Mouse (Mus musculus): ENCODE results near the gene Cerkl.

Gene Cerkl

DNA sequence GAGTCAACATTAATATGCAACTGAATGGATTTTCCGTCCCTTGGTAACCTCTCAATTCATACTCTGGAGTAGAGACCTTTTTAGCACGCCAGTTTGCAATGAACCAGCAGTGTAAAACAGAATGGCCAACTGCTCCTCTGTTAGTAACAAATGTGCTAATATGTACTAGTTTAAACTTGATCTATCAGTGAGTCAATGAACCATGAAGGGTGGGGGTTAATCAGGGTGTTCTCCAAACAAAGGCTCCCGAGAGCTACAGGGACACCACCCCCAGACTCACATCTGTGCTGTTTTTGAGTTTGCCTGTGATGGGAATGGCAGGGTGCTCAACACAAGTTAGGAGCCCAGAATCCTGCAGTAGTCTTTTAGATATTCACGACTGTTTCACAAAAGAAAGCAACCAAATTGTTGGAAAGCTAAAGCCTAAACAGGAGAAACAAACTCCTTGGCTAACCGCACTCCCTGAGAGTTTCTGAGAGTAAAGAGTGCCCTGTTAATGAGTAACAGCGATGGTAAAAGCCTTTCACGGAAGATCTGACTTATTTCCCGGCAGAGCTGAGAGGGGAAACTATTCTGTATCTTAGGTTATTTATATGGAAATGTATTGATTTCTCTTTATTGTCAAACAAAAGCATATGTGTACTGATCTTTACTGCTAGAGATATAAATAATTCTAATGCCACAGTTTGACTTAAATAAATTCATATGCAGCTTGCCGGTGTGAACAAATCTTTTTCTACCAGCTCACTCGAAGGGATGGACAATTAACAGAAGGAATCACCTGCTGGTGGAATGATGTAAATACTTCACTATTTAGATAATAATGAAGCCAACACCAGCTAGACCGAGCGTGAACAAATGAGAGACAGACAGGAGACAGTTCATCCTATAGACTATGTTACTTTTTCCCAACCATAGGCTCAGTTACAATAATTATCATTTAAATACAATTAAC is 77.2 kb downstream of the Cerkl start:
- no peak for ATAC-seq (ENCODE audit: insufficient number of reproducible peaks, low FRiP score, low TSS enrichment)

DNA sequence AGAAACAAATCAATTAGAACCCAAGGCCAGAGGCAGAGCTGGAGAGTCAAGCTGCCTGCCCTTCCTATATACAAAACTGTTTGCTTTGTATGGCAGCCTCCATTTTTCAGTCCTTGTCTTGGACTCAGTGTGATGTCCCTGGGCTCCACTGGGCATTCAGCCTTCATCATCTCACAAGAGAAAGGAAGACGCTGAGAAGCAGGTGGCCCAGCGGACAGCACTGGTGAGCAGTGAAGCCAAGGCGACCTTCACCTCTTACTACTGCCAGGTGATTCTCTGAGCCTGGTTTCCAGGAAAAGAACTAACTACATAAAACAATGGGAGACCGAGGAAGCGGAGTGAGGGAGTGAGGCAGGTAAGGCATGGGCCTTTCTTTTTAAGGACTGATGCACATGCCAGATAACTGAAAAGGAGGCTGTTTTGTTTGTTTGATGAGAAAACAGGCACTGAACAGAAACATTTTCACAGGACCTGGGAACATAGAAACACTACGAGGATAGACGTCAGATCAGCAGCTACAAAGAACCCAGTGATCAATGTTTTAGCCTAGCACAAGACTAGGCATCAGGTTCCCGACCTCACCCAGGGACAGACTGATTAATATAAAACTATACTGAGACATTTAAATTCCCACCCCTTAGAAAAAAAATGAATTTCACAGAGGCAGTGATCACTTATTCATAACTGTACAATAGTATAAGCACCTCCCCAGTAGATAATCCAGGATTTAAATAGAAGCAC is 78.1 kb downstream of the Cerkl start:
- peak; percentile 75 for ATAC-seq (ENCODE audit: insufficient number of reproducible peaks, low FRiP score, low TSS enrichment)

DNA sequence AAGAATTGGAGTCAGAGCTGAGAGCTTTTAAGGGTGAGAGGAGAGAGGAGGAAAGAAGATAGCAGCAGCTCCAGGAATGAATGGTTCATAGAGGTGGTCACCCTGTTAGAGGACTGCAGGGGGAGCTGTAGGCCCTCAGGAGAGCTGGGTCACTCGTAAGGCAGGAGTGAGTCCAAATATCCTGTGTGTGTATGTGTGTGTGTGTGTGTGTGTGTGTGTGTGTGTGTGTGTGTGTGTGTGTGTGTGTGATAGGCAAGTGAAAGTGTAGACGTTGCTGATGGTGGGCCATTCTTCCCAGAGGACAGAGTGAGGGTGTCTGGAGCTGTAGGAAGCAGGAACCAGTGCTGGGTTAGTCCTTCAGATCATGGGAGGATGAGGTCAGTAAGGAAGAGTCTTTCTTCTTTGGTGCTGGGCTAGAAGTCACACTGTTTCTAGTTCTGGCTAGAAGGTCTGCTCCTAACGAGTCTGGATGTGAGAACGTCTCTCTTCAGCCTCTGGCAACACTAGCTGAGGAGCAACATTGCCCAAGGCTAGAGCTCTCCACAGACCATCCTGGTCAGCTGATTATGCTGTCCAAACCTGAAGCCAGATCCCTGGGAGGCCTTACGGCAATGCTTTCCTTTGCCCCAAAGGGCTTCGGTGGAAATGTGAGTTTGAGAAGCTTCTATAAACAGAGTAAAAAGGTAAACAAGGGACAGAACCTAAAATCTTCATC is 83.9 kb downstream of the Cerkl start:
- ATAC-seq (ENCODE audit: insufficient number of reproducible peaks, low FRiP score, low TSS enrichment), result peak; percentile 84

- ATAC-seq (ENCODE audit: insufficient number of reproducible peaks, low FRiP score, low TSS enrichment), result no peak
Observed at GRCm38 (mm10) chr2:79372154-79372467, 84.5 kb downstream of the Cerkl start.

- no peak for ATAC-seq (ENCODE audit: insufficient number of reproducible peaks, low FRiP score, low TSS enrichment)
Observed at GRCm38 (mm10) chr2:79371326-79372153, 85.0 kb downstream of the Cerkl start.

- no peak for ATAC-seq (ENCODE audit: insufficient number of reproducible peaks, low FRiP score, low TSS enrichment)
Observed at GRCm38 (mm10) chr2:79370711-79371312, 85.8 kb downstream of the Cerkl start.

GRCm38 (mm10) chr2:79369905-79370304 is 86.7 kb downstream of the Cerkl start:
- no peak for ATAC-seq (ENCODE audit: insufficient number of reproducible peaks, low FRiP score, low TSS enrichment)

- no peak for ATAC-seq (ENCODE audit: insufficient number of reproducible peaks, low FRiP score, low TSS enrichment)
Observed at GRCm38 (mm10) chr2:79369061-79369524, 87.5 kb downstream of the Cerkl start.

GRCm38 (mm10) chr2:79368661-79369060 is 87.9 kb downstream of the Cerkl start:
- ATAC-seq (ENCODE audit: insufficient number of reproducible peaks, low FRiP score, low TSS enrichment), result no peak

DNA sequence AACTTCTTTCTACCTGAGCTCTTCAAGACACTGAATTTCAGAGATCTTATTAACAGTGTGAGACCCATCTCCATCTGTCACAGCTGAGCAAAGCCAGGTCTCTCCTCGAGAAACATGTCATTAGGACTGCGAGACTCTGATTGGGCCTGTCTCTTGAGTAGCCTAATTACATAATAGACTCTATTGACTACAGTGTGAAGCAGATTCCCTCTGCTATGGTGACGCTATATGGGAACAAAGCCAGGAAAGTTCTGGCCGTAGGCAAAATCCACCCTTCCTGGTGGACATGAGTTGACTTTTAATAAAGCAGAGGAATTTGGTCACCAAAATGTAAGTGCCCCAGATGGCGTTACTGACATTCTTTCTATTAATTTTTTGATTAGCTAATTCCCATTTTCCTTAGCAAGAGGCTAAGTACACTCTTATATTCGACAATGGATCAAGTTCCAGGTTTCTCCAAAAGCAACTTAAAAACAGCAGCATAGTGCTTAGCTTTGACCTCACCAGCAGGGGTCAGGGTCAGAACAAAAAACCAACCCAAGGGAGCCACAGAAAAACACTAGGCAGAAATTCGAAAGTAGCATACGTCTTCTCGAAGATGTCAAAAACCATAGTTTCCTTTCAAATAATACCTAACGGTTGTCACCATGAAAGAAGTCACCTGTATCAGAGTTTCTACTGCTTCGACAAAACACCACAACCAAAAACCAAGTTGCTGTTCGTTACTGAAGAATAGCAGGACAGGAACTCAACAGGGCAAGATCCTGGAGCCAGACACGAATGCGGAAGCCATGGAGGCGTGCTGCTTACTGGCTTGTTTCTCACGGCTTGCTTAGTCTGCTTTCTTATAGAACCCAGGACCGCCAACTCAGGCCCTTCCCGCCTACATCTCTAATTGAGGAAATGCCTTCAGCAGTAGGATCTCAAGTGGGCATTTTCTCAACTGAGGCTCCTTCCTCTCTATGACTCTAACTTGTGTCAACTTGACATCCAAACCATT is 88.8 kb downstream of the Cerkl start:
- ATAC-seq (ENCODE audit: insufficient number of reproducible peaks, low FRiP score, low TSS enrichment), result peak; percentile 42

GRCm38 (mm10) chr2:79363920-79364319 is 92.7 kb downstream of the Cerkl start:
- ATAC-seq (ENCODE audit: insufficient number of reproducible peaks, low FRiP score, low TSS enrichment), result no peak

DNA sequence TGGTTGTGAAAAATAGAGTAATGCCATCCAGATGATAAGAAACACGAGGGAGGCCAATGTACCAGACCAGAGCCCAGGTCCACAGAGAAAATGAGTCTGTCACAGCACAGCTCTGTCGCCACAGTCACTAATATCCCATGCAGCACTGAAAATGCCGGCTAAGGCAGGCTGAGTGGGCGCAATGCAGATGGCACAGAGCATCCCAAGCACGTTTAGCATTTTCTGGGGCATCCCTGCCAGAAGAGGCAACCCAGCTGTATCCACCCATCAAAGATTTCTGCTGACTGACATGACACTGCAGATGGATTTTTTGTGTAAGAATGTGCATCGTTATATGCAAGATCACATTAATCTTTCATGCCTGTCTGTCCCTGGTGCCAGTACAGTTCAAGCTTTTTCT is 94.6 kb downstream of the Cerkl start:
- ATAC-seq (ENCODE audit: insufficient number of reproducible peaks, low FRiP score, low TSS enrichment), result no peak

DNA sequence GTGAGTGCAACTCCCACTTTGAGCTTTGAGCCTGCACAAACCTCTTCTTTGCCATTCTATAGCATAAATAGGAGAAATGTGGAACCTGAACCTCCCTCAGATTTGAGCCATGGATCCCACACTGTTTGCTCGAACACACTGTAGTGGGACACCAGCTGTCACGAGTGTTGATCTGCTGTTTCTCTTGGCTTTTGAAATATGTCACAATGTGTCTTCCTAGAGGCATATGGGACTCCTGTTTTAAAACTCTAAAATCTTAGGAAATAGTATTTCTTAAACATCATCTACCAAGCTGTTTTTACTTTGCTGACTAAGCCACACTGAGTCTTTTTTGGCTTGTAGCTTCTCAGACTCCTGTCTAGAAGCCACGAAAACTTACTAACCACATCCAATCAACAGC is 98.8 kb downstream of the Cerkl start:
- ATAC-seq (ENCODE audit: insufficient number of reproducible peaks, low FRiP score, low TSS enrichment), result no peak

GRCm38 (mm10) chr2:79354773-79355172 is 101.8 kb downstream of the Cerkl start:
- no peak for ATAC-seq (ENCODE audit: insufficient number of reproducible peaks, low FRiP score, low TSS enrichment)

GRCm38 (mm10) chr2:79352100-79352802 is 104.3 kb downstream of the Cerkl start:
- ATAC-seq (ENCODE audit: insufficient number of reproducible peaks, low FRiP score, low TSS enrichment), result no peak

DNA sequence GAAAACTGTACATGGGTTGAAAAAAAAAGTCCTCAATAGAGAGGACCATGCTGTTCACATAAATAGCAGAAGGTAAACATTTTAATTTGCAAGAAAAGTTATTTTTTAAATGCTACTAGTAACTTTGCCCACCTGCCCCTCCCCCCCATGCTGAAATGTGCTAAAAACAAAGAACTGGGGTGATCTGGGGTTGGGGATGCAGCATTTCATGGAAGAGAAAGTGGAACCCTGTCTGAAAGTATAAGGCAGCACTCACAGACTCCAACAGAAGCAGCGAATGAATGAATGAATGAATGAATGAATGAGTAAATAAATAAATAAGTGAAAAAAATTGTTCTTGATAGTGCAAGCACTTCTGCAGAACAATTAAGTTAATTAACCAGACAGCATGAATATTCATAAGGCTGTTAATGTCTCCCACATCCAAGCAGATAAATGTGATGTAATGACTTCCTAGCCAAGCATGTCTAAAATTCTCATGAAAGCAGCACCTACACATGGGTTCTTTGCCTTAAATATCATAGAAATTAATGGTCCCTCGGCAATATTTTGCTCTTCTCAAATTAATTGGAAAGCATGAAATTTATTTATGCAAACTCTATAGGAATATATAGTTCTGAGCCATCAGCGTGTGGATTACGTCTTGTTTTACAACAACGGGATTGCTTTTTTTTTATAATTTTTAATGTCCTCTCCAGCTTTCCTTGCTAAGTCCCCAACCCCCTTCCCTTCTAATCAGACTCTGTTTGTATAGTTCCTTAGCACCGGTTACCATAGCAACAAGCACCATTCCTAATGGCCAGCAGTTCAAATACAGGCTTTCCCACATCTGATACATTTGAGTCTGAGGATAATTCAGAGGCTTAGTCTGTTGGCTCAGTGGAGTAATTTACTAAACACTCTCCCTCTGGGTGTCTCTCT is 105.1 kb downstream of the Cerkl start:
- ATAC-seq (ENCODE audit: insufficient number of reproducible peaks, low FRiP score, low TSS enrichment), result no peak

DNA sequence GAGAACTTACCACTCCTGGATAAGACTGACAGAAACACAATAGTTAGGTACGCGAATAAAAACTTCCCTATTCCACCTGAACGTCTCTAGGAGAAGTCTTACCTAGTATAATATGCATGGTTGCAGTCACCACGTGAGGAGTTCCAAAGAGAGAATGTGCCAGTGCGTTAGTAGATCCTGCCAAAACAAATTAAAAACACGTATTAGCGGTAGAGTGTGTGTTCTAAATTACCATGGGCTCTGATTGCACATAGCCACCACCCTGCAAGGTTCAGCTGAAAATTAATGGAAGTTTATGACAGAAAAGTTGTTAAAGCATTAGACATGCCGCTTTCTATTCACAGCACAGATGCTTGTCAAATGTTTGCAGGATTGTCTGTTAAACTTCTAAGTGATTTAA is 113.5 kb downstream of the Cerkl start:
- ATAC-seq (ENCODE audit: insufficient number of reproducible peaks, low FRiP score, low TSS enrichment), result no peak
